Mouse (Mus musculus) testis, adult 2 months (tissue): Measurements from ENCODE around the gene Tubgcp2.

Source experiments
- CTCF ChIP-seq: fragments of 200-500 bp; IDR thresholded peaks from 2 replicates; pipeline ENCODE4 v1.5.1; 2012; ENCODE audit warnings: low read depth, mild to moderate bottlenecking, inconsistent platforms, low read length, moderate library complexity; ENCODE audit not compliant: control insufficient read depth, insufficient read depth, insufficient replicate concordance
- POLR2A ChIP-seq: fragments of 200-500 bp; IDR thresholded peaks from 2 replicates; pipeline ENCODE4 v1.6.1; 2012; ENCODE audit warnings: low read depth, mild to moderate bottlenecking, inconsistent platforms, low read length, moderate library complexity; ENCODE audit not compliant: control insufficient read depth

DNA sequence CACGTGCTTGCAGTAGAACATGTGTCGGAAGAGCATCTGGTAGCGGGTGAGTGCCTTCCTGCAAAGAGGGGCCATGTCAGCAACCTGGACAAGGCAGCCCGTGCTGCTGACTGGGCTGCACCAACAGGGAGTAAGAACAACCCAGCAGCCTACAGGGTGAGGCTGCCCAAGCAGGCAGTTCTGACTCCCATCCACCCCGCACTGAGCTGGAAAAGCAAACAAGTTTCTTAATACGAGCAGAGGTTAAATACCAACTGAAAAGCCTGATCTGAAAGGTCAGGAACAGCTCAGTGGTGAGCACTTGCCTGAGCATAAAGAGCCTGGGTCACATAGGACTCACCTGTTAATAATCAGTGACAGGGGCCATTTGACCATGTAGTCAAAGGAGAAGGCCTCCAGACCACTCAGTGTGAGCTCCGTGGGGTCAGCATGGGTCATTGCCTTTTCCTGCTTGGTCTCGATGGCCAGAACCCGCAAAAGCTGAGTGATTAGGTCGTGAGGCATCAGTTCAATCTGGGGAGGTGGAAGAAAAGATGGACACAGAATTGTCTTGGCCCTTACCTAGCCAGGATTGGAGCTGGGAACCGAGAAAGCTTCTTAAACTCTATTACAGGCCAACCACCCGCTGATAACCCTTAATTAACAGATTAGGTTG is 35.3 kb downstream of the Tubgcp2 start:
- TF ChIP-seq CTCF (no peak), POLR2A (no peak)
